Mouse (Mus musculus) MEL (cell line): ENCODE measurements around the gene Ciz1. TPM values are rescaled to one million over a fixed set of nuclear protein-coding genes. Genes with fewer than 3 reads are reported as not detected.

Experiments used
- DNase-seq: peaks from one replicate; pipeline ENCODE4 v3.0.0; 2011; ENCODE audit warnings: low read depth, low spot score
- H3K27ac ChIP-seq: 2 replicates; pipeline ENCODE4 v1.5.1; 2012; ENCODE audit warnings: low read depth, mild to moderate bottlenecking, control low read depth, low read length, moderate library complexity; ENCODE audit not compliant: control insufficient read depth
- H3K27me3 ChIP-seq, 2 experiments: fragments of 150-350 bp in 1 of 2; sonication (generic) in 1 of 2; 2 replicates each; pipeline ENCODE4 v1.6.1; 2012; ENCODE audit warnings: low read length in 2 of 2, mild to moderate bottlenecking in 2 of 2, improper control_type of control experiment in 1 of 2, moderate library complexity in 1 of 2; ENCODE audit not compliant: insufficient read depth in 2 of 2, control insufficient read depth in 1 of 2
- H3K36me3 ChIP-seq, 2 experiments: 2 replicates each; pipeline ENCODE4 v1.6.1; 2012 to 2014; ENCODE audit warnings: low read length in 2 of 2, improper control_type of control experiment in 1 of 2, inconsistent platforms in 1 of 2, mild to moderate bottlenecking in 1 of 2; ENCODE audit not compliant: insufficient read depth in 2 of 2, control insufficient read depth in 1 of 2
- H3K4me1 ChIP-seq, 2 experiments: fragments of 150-350 bp in 1 of 2; sonication (generic) in 1 of 2; 2 replicates each; pipeline ENCODE4 v1.6.1; 2012; ENCODE audit warnings: low read length in 2 of 2, improper control_type of control experiment in 1 of 2, mild to moderate bottlenecking in 1 of 2; ENCODE audit not compliant: insufficient read depth in 2 of 2, control insufficient read depth in 1 of 2
- H3K4me3 ChIP-seq, 2 experiments: fragments of 150-350 bp in 1 of 2; sonication (generic) in 1 of 2; 2 replicates each; pipeline ENCODE4 v1.5.1; 2012; ENCODE audit warnings: low read depth in 2 of 2, low read length in 2 of 2, mild to moderate bottlenecking in 2 of 2, moderate library complexity in 2 of 2, control low read depth in 1 of 2, improper control_type of control experiment in 1 of 2; ENCODE audit not compliant: control insufficient read depth in 1 of 2, insufficient read depth in 1 of 2
- H3K79me2 ChIP-seq: 2 replicates; pipeline ENCODE4 v1.6.1; 2012; ENCODE audit warnings: mild to moderate bottlenecking, low read length, moderate library complexity; ENCODE audit not compliant: control insufficient read depth, poor library complexity, insufficient read depth
- H3K9ac ChIP-seq: 2 replicates; pipeline ENCODE4 v1.6.1; 2012; ENCODE audit warnings: low read depth, mild to moderate bottlenecking, control low read depth, low read length, moderate library complexity; ENCODE audit not compliant: control insufficient read depth, poor library complexity, severe bottlenecking
- H3K9me3 ChIP-seq: fragments of 150-350 bp; sonication (generic); replicated peaks from 2 replicates; pipeline ENCODE4 v1.6.1; 2012; ENCODE audit warnings: mild to moderate bottlenecking, low read length, improper control_type of control experiment, moderate library complexity; ENCODE audit not compliant: insufficient read depth
- BHLHE40 ChIP-seq: IDR thresholded peaks from 2 replicates; pipeline ENCODE4 v1.6.1; 2012; ENCODE audit warnings: low read depth, mild to moderate bottlenecking, inconsistent platforms, low read length, improper control_type of control experiment, borderline replicate concordance
- CHD1 ChIP-seq: IDR thresholded peaks from 2 replicates; pipeline ENCODE4 v1.6.1; 2012; ENCODE audit warnings: low read depth, mild to moderate bottlenecking, inconsistent platforms, low read length, improper control_type of control experiment
- E2F4 ChIP-seq: IDR thresholded peaks from 2 replicates; pipeline ENCODE4 v1.6.1; 2011; ENCODE audit warnings: low read depth, low read length, improper control_type of control experiment, borderline replicate concordance
- EP300 ChIP-seq, 2 experiments: IDR thresholded peaks; 2 replicates each; pipeline ENCODE4 v1.6.1; 2011; ENCODE audit warnings: improper control_type of control experiment in 2 of 2, low read length in 2 of 2, low read depth in 1 of 2, mild to moderate bottlenecking in 1 of 2
- ETS1 ChIP-seq: IDR thresholded peaks from 2 replicates; pipeline ENCODE4 v1.6.1; 2012; ENCODE audit warnings: low read depth, mild to moderate bottlenecking, inconsistent platforms, low read length, improper control_type of control experiment, moderate library complexity
- GATA1 ChIP-seq: IDR thresholded peaks from 2 replicates; pipeline ENCODE4 v1.6.1; 2011; ENCODE audit warnings: low read depth, low read length, improper control_type of control experiment
- JUND ChIP-seq: IDR thresholded peaks from 2 replicates; pipeline ENCODE4 v1.6.1; 2011; ENCODE audit warnings: low read depth, mild to moderate bottlenecking, improper control_type of control experiment, low read length
- KAT2A ChIP-seq: conservative IDR thresholded peaks from 2 replicates; pipeline ENCODE4 v1.6.1; 2012; ENCODE audit warnings: low read depth, low read length, improper control_type of control experiment, inconsistent platforms
- MAX ChIP-seq: IDR thresholded peaks from 2 replicates; pipeline ENCODE4 v1.6.1; 2011; ENCODE audit warnings: low read length, improper control_type of control experiment
- MEF2A ChIP-seq: IDR thresholded peaks from 2 replicates; pipeline ENCODE4 v1.6.1; 2014; ENCODE audit warnings: low read depth, mild to moderate bottlenecking, inconsistent platforms, low read length, improper control_type of control experiment; ENCODE audit not compliant: poor library complexity, insufficient replicate concordance, severe bottlenecking; ENCODE audit errors: extremely low read depth
- MYC ChIP-seq: IDR thresholded peaks from 2 replicates; pipeline ENCODE4 v1.6.1; 2011; ENCODE audit warnings: low read depth, mild to moderate bottlenecking, low read length, improper control_type of control experiment, moderate library complexity
- POLR2AphosphoS2 ChIP-seq: IDR thresholded peaks from 2 replicates; pipeline ENCODE4 v1.6.1; 2011; ENCODE audit warnings: low read length, improper control_type of control experiment
- RAD21 ChIP-seq: IDR thresholded peaks from 2 replicates; pipeline ENCODE4 v1.6.1; 2011; ENCODE audit warnings: mild to moderate bottlenecking, low read depth, low read length, improper control_type of control experiment
- SMC3 ChIP-seq: IDR thresholded peaks from 2 replicates; pipeline ENCODE4 v1.6.1; 2011; ENCODE audit warnings: low read depth, low read length, improper control_type of control experiment
- TCF12 ChIP-seq: IDR thresholded peaks from 2 replicates; pipeline ENCODE4 v1.6.1; 2014; ENCODE audit warnings: low read depth, mild to moderate bottlenecking, inconsistent platforms, low read length, improper control_type of control experiment, moderate library complexity
- ZC3H11A ChIP-seq: IDR thresholded peaks from 2 replicates; pipeline ENCODE4 v1.6.1; 2012; ENCODE audit warnings: low read depth, mild to moderate bottlenecking, inconsistent platforms, low read length, improper control_type of control experiment
- ZKSCAN1 ChIP-seq: IDR thresholded peaks from 2 replicates; pipeline ENCODE4 v1.6.1; 2012; ENCODE audit warnings: low read depth, mild to moderate bottlenecking, inconsistent platforms, low read length, improper control_type of control experiment, moderate library complexity
- polyA plus RNA-seq, 2 experiments: library from polyadenylated mRNA; stranded (reverse) in 1 of 2; unstranded in 1 of 2; fragments of >175 nt in 1 of 2; fragments of >200 nt in 1 of 2; gene quantifications; 2 replicates each; pipeline versions ENCODE4 v1.2.1 to v1.2.4; 2012; ENCODE audit warnings: low replicate concordance in 2 of 2, low read depth in 1 of 2; ENCODE audit not compliant: insufficient read length in 2 of 2, insufficient read depth in 1 of 2, missing spikeins in 1 of 2
- total RNA-seq: library from RNA; depleted of rRNA; stranded (reverse); fragments of 300-350 nt; gene quantifications from 2 replicates; pipeline ENCODE4 v1.2.3, GENCODE M21; 2012

Ciz1 gene
- total and polyA plus RNA-seq, 3 experiments, result 20.7 to 99.8 TPM; not detected in 1

DNA sequence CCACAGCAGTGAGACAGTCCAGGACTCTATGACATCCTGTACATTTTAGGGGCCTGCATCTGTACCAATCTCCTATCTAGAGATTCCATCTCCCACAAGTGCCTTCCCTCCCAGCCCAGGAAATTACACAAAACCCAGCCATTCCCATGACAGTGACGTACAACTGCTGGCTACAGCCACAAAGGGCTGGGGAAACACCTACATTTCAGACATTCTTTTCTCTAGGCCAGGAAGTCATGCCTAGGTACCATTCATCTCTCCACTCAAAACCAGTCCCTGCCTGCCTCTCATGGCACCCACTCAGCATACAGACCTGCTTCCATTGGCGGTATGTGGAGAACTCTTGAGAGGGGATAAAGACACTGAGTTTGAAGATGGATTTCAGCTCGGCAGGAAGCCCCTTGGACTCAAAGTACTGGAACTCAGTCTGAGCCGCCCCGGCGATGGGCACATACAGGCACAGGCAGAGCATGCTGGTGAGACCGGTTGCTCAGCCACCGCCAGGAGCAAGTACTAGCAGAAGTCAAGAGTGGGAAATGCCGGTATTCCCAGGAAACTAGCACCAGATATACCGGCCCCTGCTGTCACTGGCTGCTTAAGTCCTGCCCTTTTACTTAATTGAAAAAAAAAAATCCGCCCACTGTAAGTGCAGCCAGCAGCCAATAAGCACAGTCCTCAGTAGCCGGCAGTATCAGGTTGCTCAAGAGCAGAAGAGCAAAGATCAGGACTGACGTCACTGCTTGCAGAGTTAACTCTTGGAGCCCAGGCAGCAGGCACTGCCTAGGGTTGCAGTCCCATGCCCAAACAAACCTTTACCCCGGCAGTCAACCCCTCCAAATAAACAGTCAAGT, 71.6 kb downstream of the Ciz1 start (continued):
- TF ChIP-seq MAX, result no peak
- TF ChIP-seq, all 39 proteins: peak for 4

- no peak for DNase-seq
- Histone ChIP-seq H3K4me1 (peaks cover 26 to 44% of the 10 kb centered on the region in 2 experiments), H3K79me2 (peaks cover 17% of the 10 kb centered on the region), H3K27ac (no peak overlapping the region), H3K27me3 (no peaks in the 10 kb centered on the region), H3K9me3 (no peaks in the 10 kb centered on the region), H3K4me3 (no peak overlapping the region), H3K9ac (no peak overlapping the region), H3K36me3 (peaks cover 0 to 37% of the 10 kb centered on the region in 2 experiments; a peak in 3 of 4 replicates)
- TF ChIP-seq GATA1, result 0 out of 2 replicates have a peak, but pooled peaks have one; percentile 21
- 0 out of 4 replicates have a peak, but pooled peaks of 1 of the 2 experiments have one; percentile 9 for TF ChIP-seq EP300 (IDR thresholded peaks at IDR 0.05; ENCODE audit: low read depth in 1 of 2, low read length in 2 of 2)
- TF ChIP-seq ZC3H11A, result no peak
These were observed 72.7 kb downstream of the Ciz1 start for GRCm38 (mm10) chr2:32424796-32425195.

- no peaks in the 10 kb centered on the region for H3K27me3 ChIP-seq
- H3K9me3 ChIP-seq, result no peaks in the 10 kb centered on the region
- peaks cover 17% of the 10 kb centered on the region for H3K79me2 ChIP-seq
- DNase-seq, result no peak
- peaks cover 26 to 44% of the 10 kb centered on the region in 2 experiments for H3K4me1 ChIP-seq
- peaks cover 0 to 37% of the 10 kb centered on the region in 2 experiments; a peak in 2 of 4 replicates for H3K36me3 ChIP-seq
- no peak overlapping the region for H3K9ac ChIP-seq
- TF ChIP-seq ZC3H11A, result no peak
- TF ChIP-seq E2F4, result no peak
- no peak for TF ChIP-seq TCF12
- no peak for TF ChIP-seq JUND
- TF ChIP-seq EP300 (IDR thresholded peaks at IDR 0.05; ENCODE audit: low read depth in 1 of 2, low read length in 2 of 2), result no peak
- no peak for TF ChIP-seq POLR2AphosphoS2
- no peak for TF ChIP-seq ZKSCAN1
- TF ChIP-seq BHLHE40, result no peak
- H3K27ac ChIP-seq, result no peak overlapping the region
- H3K4me3 ChIP-seq, result no peak overlapping the region
These were observed 73.4 kb downstream of the Ciz1 start for GRCm38 (mm10) chr2:32425568-32425967.

GRCm38 (mm10) chr2:32426141-32426540, 74.0 kb downstream of the Ciz1 start:
- no peak for DNase-seq
- Histone ChIP-seq H3K27ac (no peak overlapping the region), H3K4me3 (no peak overlapping the region), H3K79me2 (peaks cover 17% of the 10 kb centered on the region), H3K4me1 (peaks cover 26 to 44% of the 10 kb centered on the region in 2 experiments), H3K36me3 (peaks cover 0 to 37% of the 10 kb centered on the region in 2 experiments; a peak in 2 of 4 replicates), H3K27me3 (no peaks in the 10 kb centered on the region), H3K9me3 (no peaks in the 10 kb centered on the region), H3K9ac (no peak overlapping the region)
- no peak for TF ChIP-seq BHLHE40
- TF ChIP-seq CHD1, result no peak
- TF ChIP-seq KAT2A, result no peak
- TF ChIP-seq MAX, result no peak
- TF ChIP-seq POLR2AphosphoS2, result no peak
- TF ChIP-seq SMC3, result no peak
- no peak for TF ChIP-seq MEF2A
- TF ChIP-seq ETS1, result no peak
- no peak for TF ChIP-seq MYC
- TF ChIP-seq RAD21, result no peak
- no peak for TF ChIP-seq JUND
- TF ChIP-seq EP300 (IDR thresholded peaks at IDR 0.05; ENCODE audit: low read depth in 1 of 2, low read length in 2 of 2), result no peak
